Mouse (Mus musculus): ENCODE data around the gene Nudt1.

DNA sequence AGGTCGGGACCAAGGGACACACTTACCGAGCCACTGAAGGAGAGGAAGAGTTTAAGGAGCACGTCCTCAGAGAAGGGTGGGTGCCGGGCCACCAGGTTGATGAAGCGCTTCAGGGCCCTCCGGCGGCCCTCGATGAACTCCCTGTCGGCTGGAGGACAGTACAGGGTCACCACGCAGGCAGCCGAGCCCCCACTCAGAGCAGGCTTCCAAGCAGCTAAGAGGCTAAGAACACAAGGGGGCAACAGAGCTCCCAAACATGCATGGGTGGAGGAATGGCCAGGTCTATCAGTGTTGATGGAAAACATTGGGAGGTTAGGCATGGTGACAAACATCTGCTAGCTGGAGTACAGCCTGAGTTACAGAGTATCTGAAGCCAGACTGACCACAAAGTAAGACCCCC lies 34.5 kb downstream of the Nudt1 start:
- TF ChIP-seq MAX (IDR thresholded peaks at IDR 0.05; ENCODE audit: low read depth) = no peak
- TF ChIP-seq REST (IDR thresholded peaks at IDR 0.05; ENCODE audit: insufficient read depth, insufficient read length) = no peak
- no peak for TF ChIP-seq E2F4 (IDR thresholded peaks at IDR 0.05; ENCODE audit: insufficient read depth)
- TF ChIP-seq TCF12 (IDR thresholded peaks at IDR 0.05; ENCODE audit: insufficient read depth, poor library complexity, severe bottlenecking) = no peak
- no peak for TF ChIP-seq POLR2A (IDR thresholded peaks at IDR 0.05; ENCODE audit: insufficient read length, low read depth)
- no peak for TF ChIP-seq USF1 (IDR thresholded peaks at IDR 0.05; ENCODE audit: low read depth)
- TF ChIP-seq CEBPB (IDR thresholded peaks at IDR 0.05; ENCODE audit: insufficient read depth, poor library complexity, severe bottlenecking) = no peak
- no peak for TF ChIP-seq SRF (IDR thresholded peaks at IDR 0.05; ENCODE audit: control insufficient read depth, insufficient read length, low read depth)
- TF ChIP-seq POLR2AphosphoS2 (IDR thresholded peaks at IDR 0.05; ENCODE audit: insufficient read length, low read depth) = no peak
- no peak for TF ChIP-seq TCF3 (IDR thresholded peaks at IDR 0.05; ENCODE audit: insufficient read length, low read depth)
- no peak for TF ChIP-seq MYOG (IDR thresholded peaks at IDR 0.05; ENCODE audit: control insufficient read depth in 1 of 3, insufficient read depth in 1 of 3, insufficient read length in 2 of 3, low read depth in 2 of 3)
